8 mouse cellular contexts compared by ENCODE assay signal in the genomic region with DNA sequence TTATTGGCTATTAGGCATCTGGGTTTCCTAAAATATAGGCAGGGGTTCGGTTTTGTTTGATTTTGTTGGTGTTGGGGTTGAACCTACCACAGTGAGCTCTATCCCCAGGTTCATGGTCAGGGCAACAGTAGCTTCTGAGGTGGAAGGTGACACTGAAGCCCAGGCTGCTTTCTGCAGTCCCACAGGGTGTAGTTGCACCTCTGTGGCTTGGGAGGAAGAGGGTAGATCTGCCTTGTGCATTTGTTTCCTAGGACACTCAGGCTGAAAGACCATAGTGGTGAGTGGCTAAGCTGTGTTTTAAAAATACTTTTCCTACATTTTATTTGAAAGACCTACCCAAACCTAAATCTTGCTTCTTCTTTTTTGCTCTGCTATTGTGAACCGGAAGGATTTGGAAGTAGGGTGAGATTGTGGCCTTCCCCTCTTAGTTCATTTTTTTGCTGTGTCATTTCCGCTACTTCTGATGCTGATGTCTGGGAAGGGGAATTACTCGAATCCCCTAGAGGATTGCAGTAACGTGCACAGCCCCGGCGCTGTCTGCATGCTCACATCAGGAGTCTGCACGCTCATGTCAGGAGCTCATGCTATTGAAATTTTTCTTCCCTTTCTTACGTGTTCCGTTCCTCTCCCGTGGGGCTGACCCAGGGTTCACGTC.
DNase-seq lines count a peak whose midpoint lies in the region; ATAC-seq and TF ChIP-seq lines count a peak whose summit lies in the region.

No protein-coding gene starts in this region.

- H3K27ac ChIP-seq in lung, embryonic 15.5 days: 0 out of 2 replicates have a peak overlapping the region, but pooled peaks have one; percentile 17
- peak overlapping the region; percentile 96 for H3K27ac ChIP-seq in embryonic fibroblast, embryonic 13.5 days (ENCODE audit: insufficient read depth, low read length)
- H3K27ac ChIP-seq in liver, embryonic 11.5 days (ENCODE audit: low read depth, low read length): peak overlapping the region; percentile 2; the same call in 1 of the 2 replicates
- H3K27ac ChIP-seq in olfactory bulb, adult 2 months (ENCODE audit: insufficient read depth, low read depth, low read length): peak overlapping the region; percentile 83

- TF ChIP-seq CTCF in embryonic fibroblast, embryonic 13.5 days (IDR thresholded peaks at IDR 0.05; ENCODE audit: borderline replicate concordance, insufficient read depth, low read length): no peak
- TF ChIP-seq CTCF in olfactory bulb, adult 2 months (IDR thresholded peaks at IDR 0.05; ENCODE audit: insufficient read depth, low read depth, low read length): no peak

- ATAC-seq in lung, embryonic 15.5 days (ENCODE audit: borderline replicate concordance, extremely low read depth, low FRiP score, low TSS enrichment): peak; percentile 46; the same call in 1 of the 2 replicates
- ATAC-seq in liver, embryonic 11.5 days (replicated peaks; ENCODE audit: low FRiP score): no peak; the same call in 1 of the 2 replicates

- TF ChIP-seq POLR2A in embryonic fibroblast, embryonic 13.5 days (IDR thresholded peaks at IDR 0.05; ENCODE audit: low read depth, low read length): peak; percentile 38; the same call in 1 of the 2 replicates
- no peak for TF ChIP-seq POLR2A in olfactory bulb, adult 2 months (IDR thresholded peaks at IDR 0.05; ENCODE audit: insufficient read depth, low read depth, low read length)

- no peak overlapping the region for H3K4me2 ChIP-seq in lung, embryonic 15.5 days
- H3K4me2 ChIP-seq in liver, embryonic 11.5 days: no peak overlapping the region

- H3K36me3 ChIP-seq in lung, embryonic 15.5 days: no peaks in the 10 kb centered on the region
- no peaks in the 10 kb centered on the region for H3K36me3 ChIP-seq in liver, embryonic 11.5 days (ENCODE audit: control insufficient read depth, insufficient read depth, low read length)

- intact Hi-C loops in heart, postnatal 25 days (cut with DNase I): no loop called here

- DNase-seq in lung, adult 18-20 months: no peak
- peak; percentile 23 for DNase-seq in heart, postnatal 25 days (ENCODE audit: low spot score)
- DNase-seq in liver, embryonic 11.5 days (ENCODE audit: low spot score): no peak
- no peak for DNase-seq in testis, postnatal 14 days (ENCODE audit: low spot score)
- DNase-seq in cerebellum, adult 8-10 months: no peak

- 28% methylated on average over 12 of the region's 12 CpGs for WGBS in lung, embryonic 15.5 days
- 24% methylated on average over 12 of the region's 12 CpGs for WGBS in liver, embryonic 11.5 days
- WGBS in olfactory bulb, adult 2 months: 14% methylated on average over 12 of the region's 12 CpGs

- no peaks in the 10 kb centered on the region for H3K4me1 ChIP-seq in lung, embryonic 15.5 days
- peaks cover 12% of the 10 kb centered on the region for H3K4me1 ChIP-seq in embryonic fibroblast, embryonic 13.5 days (ENCODE audit: control insufficient read depth, insufficient read depth, low read length)
- peaks cover 9% of the 10 kb centered on the region; the same call in 1 of the 2 replicates for H3K4me1 ChIP-seq in liver, embryonic 11.5 days (replicated peaks; ENCODE audit: control insufficient read depth, insufficient read depth, low read length)
- peaks cover 35% of the 10 kb centered on the region for H3K4me1 ChIP-seq in olfactory bulb, adult 2 months (ENCODE audit: control insufficient read depth, insufficient read depth, low read length)

- no peaks in the 10 kb centered on the region for H3K27me3 ChIP-seq in lung, embryonic 15.5 days
- no peaks in the 10 kb centered on the region for H3K27me3 ChIP-seq in liver, embryonic 11.5 days (replicated peaks; ENCODE audit: control insufficient read depth, insufficient read depth, low read length)

- H3K9ac ChIP-seq in lung, embryonic 15.5 days: no peak overlapping the region
- no peak overlapping the region for H3K9ac ChIP-seq in liver, embryonic 11.5 days (ENCODE audit: low read depth, low read length)

- no peak overlapping the region for H3K4me3 ChIP-seq in lung, embryonic 15.5 days
- H3K4me3 ChIP-seq in embryonic fibroblast, embryonic 13.5 days (ENCODE audit: insufficient read depth, low read length): no peak overlapping the region
- no peak overlapping the region for H3K4me3 ChIP-seq in liver, embryonic 11.5 days (ENCODE audit: low read depth, low read length)
- H3K4me3 ChIP-seq in olfactory bulb, adult 2 months (ENCODE audit: insufficient read depth, low read depth, low read length): no peak overlapping the region

- H3K9me3 ChIP-seq in lung, embryonic 15.5 days: no peaks in the 10 kb centered on the region
- H3K9me3 ChIP-seq in liver, embryonic 11.5 days (ENCODE audit: control insufficient read depth, low read length): no peaks in the 10 kb centered on the region

Comparison
In these comparisons a context has a peak if more than half of its experiments do, and no peak if none do; other contexts are left out.
1. H3K27ac ChIP-seq: peak in every context shown above with its lines; median percentile 96 in embryonic fibroblast, embryonic 13.5 days; 83 in olfactory bulb, adult 2 months; 17 in lung, embryonic 15.5 days; 2 in liver, embryonic 11.5 days.